ENCODE assay signal across 36 mouse cellular contexts in genomic region chr6:6848541-6848940, GRCm38 (mm10). TPM values are rescaled to one million over a fixed set of nuclear protein-coding genes. Genes with fewer than 3 reads are reported as not detected.
"Had no signal": no experiment of that assay in that cellular context is flagged by ENCODE, and none has a peak within 500 bp of the region (broad histone marks: within the 10 kb centered on the region; RNA-seq: fewer than 3 reads in every experiment).

No protein-coding gene starts in this region.

- H3K9me3 ChIP-seq: heart, embryonic 10.5 days; heart, embryonic 12.5 days; hindbrain, embryonic 13.5 days; hindbrain, embryonic 15.5 days; kidney, embryonic 15.5 days; limb, embryonic 13.5 days; limb, embryonic 15.5 days; liver, embryonic 12.5 days had no signal

- ATAC-seq: hindbrain, postnatal 0 days; intestine, embryonic 16.5 days; liver, embryonic 12.5 days had no signal

- H3K4me1 ChIP-seq: heart, embryonic 10.5 days; hindbrain, embryonic 13.5 days; hindbrain, embryonic 15.5 days; kidney, embryonic 15.5 days; limb, embryonic 13.5 days; liver, embryonic 12.5 days had no signal

- H3K27ac ChIP-seq: heart, embryonic 10.5 days; hindbrain, embryonic 13.5 days; hindbrain, embryonic 15.5 days; hindbrain, postnatal 0 days; kidney, embryonic 15.5 days; kidney, postnatal 0 days; limb, embryonic 13.5 days; limb, embryonic 15.5 days; liver, embryonic 12.5 days; liver, embryonic 14.5 days had no signal

- H3K4me3 ChIP-seq: heart, embryonic 10.5 days; heart, embryonic 12.5 days; hindbrain, embryonic 13.5 days; hindbrain, embryonic 15.5 days; kidney, embryonic 15.5 days; limb, embryonic 13.5 days; limb, embryonic 15.5 days; liver, embryonic 12.5 days had no signal

- H3K9ac ChIP-seq: heart, embryonic 12.5 days; hindbrain, embryonic 13.5 days; hindbrain, embryonic 15.5 days; kidney, embryonic 15.5 days; limb, embryonic 13.5 days; limb, embryonic 15.5 days; liver, embryonic 12.5 days; liver, embryonic 14.5 days had no signal

- DNase-seq: gastrocnemius, postnatal 14 days; gastrocnemius, postnatal 36 days; heart, adult 18-20 months; heart, postnatal 10 days; kidney, adult 11 months; kidney, adult 2 months; kidney, adult 9 months; kidney, postnatal 14 days; kidney, postnatal 36 days; layer of hippocampus, adult 9-11 months; layer of hippocampus, postnatal 36 days; left cerebral cortex, postnatal 4 days had no signal

- H3K36me3 ChIP-seq: heart, embryonic 10.5 days; heart, embryonic 12.5 days; hindbrain, embryonic 13.5 days; hindbrain, embryonic 15.5 days; kidney, embryonic 15.5 days; limb, embryonic 13.5 days; limb, embryonic 15.5 days; liver, embryonic 12.5 days had no signal

- H3K4me2 ChIP-seq: heart, embryonic 12.5 days; hindbrain, embryonic 13.5 days; hindbrain, embryonic 15.5 days; kidney, embryonic 15.5 days; limb, embryonic 13.5 days; limb, embryonic 15.5 days; liver, embryonic 12.5 days had no signal

RNA-seq across cellular contexts. Expression of gene Dlx6, which starts 14.6 kb away (rescaled TPM):
- total RNA-seq: gastrocnemius, adult 18-20 months; gastrocnemius, adult 8-10 months; gastrocnemius, postnatal 14 days; gastrocnemius, postnatal 36 days; heart, adult 18-20 months; heart, adult 8-10 months; heart, postnatal 25 days; hematopoietic stem cell, adult 5-6 weeks; hindbrain, postnatal 0 days; liver, adult 2 months had no signal
- polyA plus RNA-seq: gonadal fat pad, adult 2 months; heart, embryonic 12.5 days; heart, embryonic 14.5 days; heart, embryonic 16.5 days; hindbrain, embryonic 13.5 days; hindbrain, postnatal 0 days; intestine, embryonic 14.5 days; intestine, embryonic 16.5 days; kidney, adult 2 months; kidney, embryonic 15.5 days; kidney, postnatal 0 days; large intestine, adult 2 months; liver, adult 2 months; liver, embryonic 12.5 days; liver, embryonic 14.5 days; liver, embryonic 16.5 days had no signal

RNA-seq across cellular contexts. Expression of gene Dlx5, which starts 33.3 kb away (rescaled TPM):
- total RNA-seq: gastrocnemius, adult 18-20 months; gastrocnemius, adult 8-10 months; gastrocnemius, postnatal 14 days; gastrocnemius, postnatal 36 days; hematopoietic stem cell, adult 5-6 weeks; hindbrain, postnatal 0 days; liver, adult 2 months had no signal
- polyA plus RNA-seq: hindbrain, postnatal 0 days; kidney, adult 2 months; liver, adult 2 months; liver, embryonic 12.5 days; liver, embryonic 14.5 days had no signal
